Mouse (Mus musculus) thymus, postnatal 14 days (tissue): ENCODE results near the gene Srcap.
"Not testable (repeated sequence)": the region's sequence is repeated elsewhere in the genome, so short reads cannot be mapped to it uniquely, and the experiment has no call there.

Source experiments
- DNase-seq: peaks from one replicate; pipeline ENCODE4 v3.0.0; 2021

Srcap gene

DNA sequence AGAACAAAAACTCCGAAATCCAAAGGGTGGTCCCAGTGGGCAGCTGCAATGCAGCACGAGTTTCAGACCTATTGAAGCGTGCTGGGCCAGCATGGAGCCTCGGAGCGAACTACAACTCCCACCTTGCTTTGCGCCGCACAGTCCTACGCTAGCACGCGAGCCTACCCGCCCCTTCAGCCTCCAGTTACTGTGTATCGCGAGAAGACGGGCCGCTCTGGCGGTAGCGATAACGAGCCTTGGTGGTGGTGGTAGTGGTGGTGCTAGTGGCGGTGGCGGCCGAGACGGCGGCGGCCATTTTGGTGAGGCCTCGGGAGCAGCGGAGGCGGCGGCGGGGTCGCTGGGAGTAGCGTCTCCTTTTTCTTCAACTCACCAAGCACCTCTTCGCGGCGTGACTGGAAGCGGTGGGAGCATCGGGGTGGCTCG, at the start of gene Srcap:
Gene Srcap (plus strand): TSS at position 176 of the 423 bp plus-strand sequence.
- DNase-seq = peak; percentile 97

DNA sequence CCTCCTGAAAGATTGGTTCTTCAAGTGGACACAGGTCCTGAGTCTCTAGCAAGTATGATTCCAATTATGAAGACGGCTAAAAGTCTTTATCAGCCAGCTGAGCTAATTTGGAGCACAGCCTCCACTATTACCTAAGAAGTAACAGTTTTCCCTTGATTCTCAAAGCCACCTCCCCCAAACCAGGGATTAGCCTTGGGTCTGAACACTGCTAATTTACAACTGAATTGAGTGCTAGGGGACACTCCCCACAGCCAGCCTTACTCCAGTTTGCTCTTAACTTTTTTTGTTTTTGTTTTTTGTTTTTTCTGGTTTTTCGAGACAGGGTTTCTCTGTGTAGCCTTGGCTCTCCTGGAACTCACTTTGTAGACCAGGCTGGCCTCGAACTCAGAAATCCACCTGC, 46.6 kb upstream of the Srcap start:
- DNase-seq = no peak

DNA sequence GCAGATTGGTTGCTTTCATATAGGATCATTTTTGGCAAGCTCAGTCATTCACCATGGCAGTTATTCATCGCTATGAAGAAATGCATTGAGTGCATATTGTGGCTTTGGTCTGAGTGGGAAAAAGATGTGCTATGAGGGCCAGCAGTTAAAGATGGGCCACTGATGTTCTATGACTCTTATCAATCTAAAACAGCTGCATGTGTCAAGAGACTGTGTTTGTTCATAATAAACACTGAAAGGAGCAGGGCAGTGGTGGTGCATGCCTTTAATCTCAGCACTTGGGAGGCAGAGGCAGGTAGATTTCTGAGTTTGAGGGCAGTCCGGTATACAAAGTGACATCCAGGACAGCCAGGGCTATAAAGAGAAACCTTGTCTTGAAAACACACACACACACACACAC, 46.1 kb upstream of the Srcap start:
- DNase-seq = not testable (repeated sequence)

- DNase-seq = no peak
These were observed 45.2 kb upstream of the Srcap start for GRCm38 (mm10) chr7:127466606-127467005.

DNA sequence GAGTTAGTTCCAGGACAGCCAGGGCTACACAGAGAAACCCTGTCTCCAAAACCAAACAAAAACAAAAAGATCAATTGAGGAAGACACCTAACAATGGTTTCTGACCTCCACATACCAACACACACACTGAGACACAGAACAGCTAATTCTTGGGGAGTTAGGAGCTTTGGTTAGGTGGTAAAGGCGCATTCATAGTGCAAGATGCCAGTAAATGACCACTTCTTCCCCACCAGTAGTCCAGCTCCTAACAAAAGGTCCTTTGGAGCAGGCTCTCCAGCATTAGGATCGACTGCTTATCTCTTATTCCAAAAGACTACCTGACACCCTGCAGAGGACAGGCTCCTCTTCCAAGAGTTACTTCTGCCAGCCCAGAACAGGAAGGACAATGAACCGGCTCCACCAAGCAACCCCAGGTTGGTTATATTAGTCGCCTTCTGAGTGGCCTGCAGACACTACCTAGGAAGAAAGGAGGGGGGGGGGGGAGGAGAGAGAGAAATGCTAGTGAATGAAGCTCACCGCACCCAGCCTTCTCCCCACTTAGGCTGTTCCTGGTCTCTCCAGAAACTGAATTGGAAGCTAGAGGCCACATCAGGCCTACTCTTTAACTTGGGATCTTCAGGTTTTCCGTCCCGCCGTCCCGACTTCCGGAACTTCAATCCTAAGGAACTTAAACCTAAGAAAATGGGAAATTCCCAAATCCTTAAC, 41.6 kb upstream of the Srcap start:
- peak; percentile 39 for DNase-seq

- peak; percentile 90 for DNase-seq
These were observed 40.8 kb upstream of the Srcap start for GRCm38 (mm10) chr7:127470743-127471645.

- DNase-seq = peak; percentile 70
These were observed 40.2 kb upstream of the Srcap start for GRCm38 (mm10) chr7:127471646-127472010.

GRCm38 (mm10) chr7:127472060-127472459, 39.7 kb upstream of the Srcap start:
- DNase-seq = no peak

DNA sequence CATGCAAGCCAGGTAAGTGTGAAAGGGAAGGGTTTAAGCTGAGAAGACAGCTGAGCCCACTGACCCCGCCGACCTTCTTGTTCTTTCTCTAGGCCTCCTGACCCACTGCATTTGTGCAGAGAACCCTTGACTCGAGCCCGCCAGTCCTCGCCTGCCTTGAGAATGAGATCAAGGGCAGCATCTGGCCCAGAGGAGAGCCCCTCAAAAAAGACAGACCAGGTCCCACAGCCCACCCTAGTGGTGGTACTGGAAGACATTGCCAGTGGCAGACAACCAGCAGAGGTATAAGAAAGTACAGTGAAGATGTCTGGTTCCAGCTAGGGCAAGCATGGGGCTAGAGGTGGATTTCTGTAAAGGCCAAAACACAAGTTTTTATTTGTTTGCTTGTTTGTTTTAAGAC, 38.1 kb upstream of the Srcap start:
- DNase-seq = peak; percentile 61

- DNase-seq = no peak
These were observed 37.3 kb upstream of the Srcap start for GRCm38 (mm10) chr7:127474378-127475070.

- no peak for DNase-seq
These were observed 36.5 kb upstream of the Srcap start for GRCm38 (mm10) chr7:127475186-127475740.

GRCm38 (mm10) chr7:127476336-127476735, 35.4 kb upstream of the Srcap start:
- DNase-seq = peak; percentile 19

DNA sequence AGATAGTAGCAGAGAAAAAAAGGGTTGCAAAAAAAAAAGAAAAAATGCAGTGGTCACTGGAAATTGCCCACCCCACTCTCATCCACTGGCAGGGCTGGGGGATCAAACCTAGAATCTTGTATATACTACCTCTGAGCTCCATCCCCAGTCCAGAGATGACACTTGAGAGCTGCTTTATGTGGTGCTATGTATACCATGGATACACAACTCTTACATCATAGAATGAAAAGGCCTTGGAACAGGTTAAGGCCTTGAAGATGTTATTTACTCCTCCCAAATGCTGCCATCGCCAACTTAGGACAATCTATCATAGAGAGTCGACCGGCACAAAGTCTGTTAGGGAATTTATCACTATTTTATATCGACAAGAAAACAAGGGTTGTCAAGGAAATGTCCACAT, 34.9 kb upstream of the Srcap start:
- no peak for DNase-seq

DNA sequence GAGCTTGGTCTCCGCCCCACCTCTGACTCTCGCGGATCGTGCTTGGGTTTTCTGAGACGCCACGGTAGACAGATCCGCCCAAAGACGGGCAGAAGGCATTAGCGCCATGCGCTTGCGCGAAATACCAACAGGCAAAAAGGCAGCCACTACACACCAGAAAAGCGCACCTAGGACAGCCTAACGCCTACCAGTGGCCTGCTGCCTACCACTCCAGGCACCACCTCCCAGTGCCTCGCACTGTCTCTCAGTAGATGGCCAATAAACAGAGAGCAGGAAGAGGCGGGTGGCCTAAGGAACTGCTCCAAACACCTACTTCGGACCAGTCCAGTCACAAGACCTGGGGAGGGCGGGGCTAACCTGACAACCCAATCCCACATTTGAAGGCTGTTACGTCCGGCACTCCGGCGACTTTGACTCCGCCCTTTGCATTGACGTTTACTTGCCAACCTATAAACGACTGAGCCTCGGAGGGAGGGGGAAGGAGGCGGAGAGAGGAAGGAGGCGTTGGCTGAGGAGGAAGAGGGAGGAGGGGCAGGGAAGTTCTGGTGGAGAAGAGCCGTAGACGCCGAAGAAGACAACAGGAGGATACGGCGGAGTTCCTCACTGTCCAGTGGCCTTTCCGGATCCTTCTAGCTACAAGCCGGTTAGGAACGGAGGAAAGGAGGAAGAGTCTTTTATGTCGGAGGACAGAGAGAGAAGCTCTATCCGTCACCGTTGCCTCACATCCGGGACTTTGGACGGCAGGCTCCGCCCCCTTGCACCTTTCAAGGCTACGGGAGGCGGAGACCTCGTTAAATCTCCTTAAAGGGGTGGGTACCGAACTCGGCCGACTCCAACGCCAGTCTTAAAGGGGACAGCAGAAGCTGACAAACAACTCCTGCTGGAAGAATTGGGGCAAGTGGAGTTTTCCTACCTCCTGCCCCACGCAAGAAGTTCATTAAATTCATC, 33.8 kb upstream of the Srcap start:
- peak; percentile 99 for DNase-seq

DNA sequence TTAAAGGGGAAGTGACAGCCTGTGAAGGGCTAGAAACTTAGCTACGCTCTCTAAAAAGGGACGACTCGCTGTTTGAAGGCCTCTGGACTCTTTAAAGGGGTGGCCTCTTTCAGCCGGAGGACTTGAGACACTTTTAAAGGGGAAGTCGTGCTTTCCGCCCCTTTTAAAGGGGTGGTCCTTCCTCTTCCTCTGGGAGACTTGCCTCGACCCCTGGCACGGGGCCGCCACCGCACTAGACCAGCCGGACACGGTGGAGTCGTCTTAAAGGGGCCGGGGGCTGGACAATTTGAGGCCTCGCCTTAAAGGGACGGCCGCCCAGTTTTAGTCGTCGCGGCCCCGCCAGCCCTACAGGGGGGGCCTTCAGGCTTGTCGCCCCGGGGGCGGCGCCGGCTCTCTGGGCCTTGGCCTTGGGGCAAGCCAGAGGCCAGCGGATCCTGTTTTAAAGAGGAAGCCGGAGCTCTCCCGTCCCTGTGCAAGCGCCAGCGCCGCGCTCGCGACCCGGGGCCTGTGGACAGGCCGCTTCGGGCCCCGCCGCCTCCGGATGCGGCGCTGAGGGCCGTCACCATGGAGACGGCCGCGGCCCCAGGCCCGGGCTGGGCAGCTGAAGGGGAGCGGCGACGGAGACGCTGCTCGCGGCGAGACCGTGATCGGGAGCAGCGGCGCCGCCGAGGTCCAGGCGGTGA, 33.0 kb upstream of the Srcap start, which contains the start of gene Fbrs:
Gene Fbrs (plus strand): TSS at position 565 of the 683 bp plus-strand sequence.
- DNase-seq = peak; percentile 86

GRCm38 (mm10) chr7:127479318-127480225, 32.2 kb upstream of the Srcap start:
- peak; percentile 59 for DNase-seq

GRCm38 (mm10) chr7:127480321-127480720, 31.5 kb upstream of the Srcap start:
- DNase-seq = peak; percentile 84

DNA sequence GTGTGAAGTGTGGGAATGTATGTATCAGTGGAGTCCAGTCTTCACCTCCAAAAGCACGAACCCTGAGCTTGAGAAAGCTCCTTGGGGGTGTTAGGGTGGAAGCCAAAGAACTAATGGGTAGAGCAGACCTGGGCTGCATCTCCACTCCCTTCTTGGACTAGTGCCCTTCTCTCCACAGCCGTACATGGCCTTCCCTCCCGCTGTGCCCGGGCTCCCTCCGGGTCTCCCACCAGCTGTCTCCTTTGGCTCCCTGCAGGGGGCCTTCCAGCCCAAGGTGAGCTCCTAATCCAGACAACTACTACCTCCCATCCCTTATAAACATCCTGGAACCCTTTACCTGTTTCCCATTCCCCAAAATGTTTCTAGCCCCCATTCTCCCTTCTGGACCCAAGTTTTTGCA, 26.4 kb upstream of the Srcap start:
- no peak for DNase-seq

- not testable (repeated sequence) for DNase-seq
These were observed 23.4 kb upstream of the Srcap start for GRCm38 (mm10) chr7:127488364-127488763.

DNA sequence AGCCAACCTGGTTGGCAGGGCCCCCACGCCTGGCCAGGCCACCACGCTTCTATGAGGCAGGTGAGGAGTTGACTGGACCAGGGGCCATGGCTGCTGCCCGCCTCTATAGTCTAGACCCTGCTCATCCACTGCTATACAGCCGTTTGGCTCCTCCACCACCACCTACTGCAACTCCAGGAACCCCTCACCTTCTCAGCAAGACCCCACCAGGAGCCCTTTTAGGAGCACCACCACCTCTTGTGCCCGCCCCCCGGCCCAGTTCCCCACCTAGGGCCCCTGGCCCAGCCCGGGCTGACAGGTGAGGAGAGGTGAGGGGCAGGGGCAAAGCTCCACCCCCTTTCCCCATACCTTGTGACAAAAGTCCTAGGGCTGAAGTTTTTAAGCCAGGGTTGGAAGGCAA, 21.8 kb upstream of the Srcap start:
- DNase-seq = no peak
